Mouse (Mus musculus) layer of hippocampus, adult 9-11 months (tissue): Measurements from ENCODE around the gene Cgref1.

Experiments used
- DNase-seq: peaks from one replicate; pipeline ENCODE4 v3.0.0; 2022

Gene Cgref1

GRCm38 (mm10) chr5:30916841-30917240 is 28.6 kb downstream of the Cgref1 start:
- DNase-seq: no peak

- peak; percentile 98 for DNase-seq
Observed at GRCm38 (mm10) chr5:30915974-30916433, 29.4 kb downstream of the Cgref1 start.

- no peak for DNase-seq
Observed at GRCm38 (mm10) chr5:30915456-30915855, 29.9 kb downstream of the Cgref1 start.

- no peak for DNase-seq
Observed at GRCm38 (mm10) chr5:30914849-30915248, 30.5 kb downstream of the Cgref1 start.

GRCm38 (mm10) chr5:30914101-30914635 is 31.2 kb downstream of the Cgref1 start:
- DNase-seq: no peak

GRCm38 (mm10) chr5:30913060-30913841 is 32.1 kb downstream of the Cgref1 start, which contains the start of gene Emilin1:
TSS of gene Emilin1 (plus strand) at chr5:30913402.
- DNase-seq: no peak

- DNase-seq: no peak
Observed at GRCm38 (mm10) chr5:30912156-30912555, 33.2 kb downstream of the Cgref1 start.

- DNase-seq: no peak
Observed at GRCm38 (mm10) chr5:30910481-30910880, 34.9 kb downstream of the Cgref1 start.

GRCm38 (mm10) chr5:30909863-30910262 is 35.5 kb downstream of the Cgref1 start:
- DNase-seq: no peak

- no peak for DNase-seq
Observed at GRCm38 (mm10) chr5:30909300-30909659, 36.1 kb downstream of the Cgref1 start.

- no peak for DNase-seq
Observed at GRCm38 (mm10) chr5:30908426-30909299, 36.7 kb downstream of the Cgref1 start.

GRCm38 (mm10) chr5:30907413-30908059 is 37.9 kb downstream of the Cgref1 start, which contains the start of gene Ost4:
TSS of gene Ost4 (minus strand) at chr5:30907788.
- peak; percentile 95 for DNase-seq

- DNase-seq: no peak
Observed at GRCm38 (mm10) chr5:30901860-30902259, 43.5 kb downstream of the Cgref1 start.

GRCm38 (mm10) chr5:30890375-30890774 is 55.0 kb downstream of the Cgref1 start:
- DNase-seq: no peak

GRCm38 (mm10) chr5:30889088-30889754 is 56.2 kb downstream of the Cgref1 start:
- no peak for DNase-seq

- peak; percentile 94 for DNase-seq
Observed at GRCm38 (mm10) chr5:30888337-30889087, 56.9 kb downstream of the Cgref1 start, which contains the start of gene Agbl5. TSS of gene Agbl5 (plus strand) at chr5:30888694.

- DNase-seq: peak; percentile 93
Observed at GRCm38 (mm10) chr5:30887858-30888336, 57.5 kb downstream of the Cgref1 start.

GRCm38 (mm10) chr5:30887331-30887761 is 58.0 kb downstream of the Cgref1 start:
- peak; percentile 57 for DNase-seq

- DNase-seq: no peak
Observed at GRCm38 (mm10) chr5:30886731-30887130, 58.7 kb downstream of the Cgref1 start.

- DNase-seq: no peak
Observed at GRCm38 (mm10) chr5:30886209-30886608, 59.2 kb downstream of the Cgref1 start.
